Mouse (Mus musculus) gonadal fat pad, adult 2 months (tissue): ENCODE results near the gene Slc6a13. TPM values are rescaled to one million over a fixed set of nuclear protein-coding genes. Genes with fewer than 3 reads are reported as not detected.

Experiments
- DNase-seq: peaks from one replicate; pipeline ENCODE4 v3.0.0-alpha.2; 2012; ENCODE audit warnings: low read depth
- polyA plus RNA-seq: library from polyadenylated mRNA; depleted of rRNA; stranded (reverse); fragments of >200 nt; gene quantifications from 2 replicates; pipeline ENCODE4 v1.2.3, GENCODE M21; 2012; rRNA removed

The Slc6a13 gene
- polyA plus RNA-seq: 23.9 and 56.6 TPM in 2 replicates

DNA sequence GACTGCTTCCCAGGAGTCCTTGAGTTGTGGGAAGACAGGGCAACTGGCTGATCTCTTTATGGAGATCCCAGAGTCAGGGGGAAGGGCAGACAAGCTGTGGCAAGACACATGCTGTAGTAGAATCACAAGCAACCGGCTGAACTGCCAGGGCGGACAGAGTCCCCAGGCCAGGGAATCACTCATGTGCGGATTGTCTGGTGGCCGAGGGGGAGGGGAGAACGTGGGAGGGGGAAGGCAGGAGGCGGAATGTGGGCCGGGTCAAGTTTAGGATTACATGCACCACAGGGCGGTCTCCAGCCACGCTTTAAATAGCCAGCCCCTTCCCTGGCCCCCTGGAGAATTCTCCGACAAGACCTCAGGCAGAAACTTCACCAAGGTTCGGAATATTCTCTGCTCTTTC lies at the start of gene Slc6a13:
Gene Slc6a13 (plus strand): TSS at position 274 of the 400 bp plus-strand sequence.
- no peak for DNase-seq

- no peak for DNase-seq
Measured at GRCm38 (mm10) chr6:121250406-121250805, 49.6 kb upstream of the Slc6a13 start.

DNA sequence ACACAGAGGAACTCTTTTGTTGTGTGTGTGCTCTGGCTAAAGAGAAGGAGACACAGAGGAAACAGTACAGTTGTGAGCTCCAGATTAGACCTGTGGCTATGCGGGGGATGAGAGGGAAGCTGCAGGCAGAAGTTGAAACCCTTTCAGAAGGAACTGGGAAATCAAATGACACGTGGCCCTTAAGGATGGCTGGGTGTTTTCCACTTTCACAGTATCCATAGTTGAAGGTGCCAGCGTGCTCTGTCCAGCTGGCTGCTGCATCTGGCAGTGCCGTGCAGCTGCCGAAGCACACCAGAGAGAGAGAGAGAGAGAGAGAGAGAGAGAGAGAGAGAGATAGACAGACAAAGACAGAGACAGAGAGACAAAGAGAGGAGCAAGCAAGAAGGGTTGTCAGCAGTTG lies 48.8 kb upstream of the Slc6a13 start:
- no peak for DNase-seq

- no peak for DNase-seq
Measured at GRCm38 (mm10) chr6:121260548-121260947, 39.5 kb upstream of the Slc6a13 start.

DNA sequence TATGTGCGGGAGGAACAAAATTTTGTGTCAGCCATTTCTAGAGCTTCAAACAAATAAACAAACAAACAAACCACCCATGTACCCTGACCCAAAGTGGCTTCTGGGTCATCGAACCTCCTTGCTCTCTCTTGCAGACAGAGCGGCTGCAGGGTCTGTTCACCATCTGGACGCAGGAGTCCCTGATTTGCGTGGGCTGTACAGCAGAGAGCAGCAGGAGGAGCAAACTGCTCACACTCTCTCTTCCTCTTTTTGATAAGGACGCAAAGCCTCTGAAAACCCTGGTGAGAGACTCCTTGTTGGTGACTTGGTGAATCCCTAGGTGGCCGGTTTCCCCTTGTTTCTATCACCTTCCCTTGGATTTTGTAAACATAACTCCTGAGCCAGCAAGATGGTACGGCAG lies 38.8 kb upstream of the Slc6a13 start:
- DNase-seq: no peak

- DNase-seq: no peak
Measured at GRCm38 (mm10) chr6:121262004-121262403, 38.0 kb upstream of the Slc6a13 start.

GRCm38 (mm10) chr6:121262496-121262895 lies 37.5 kb upstream of the Slc6a13 start:
- no peak for DNase-seq

DNA sequence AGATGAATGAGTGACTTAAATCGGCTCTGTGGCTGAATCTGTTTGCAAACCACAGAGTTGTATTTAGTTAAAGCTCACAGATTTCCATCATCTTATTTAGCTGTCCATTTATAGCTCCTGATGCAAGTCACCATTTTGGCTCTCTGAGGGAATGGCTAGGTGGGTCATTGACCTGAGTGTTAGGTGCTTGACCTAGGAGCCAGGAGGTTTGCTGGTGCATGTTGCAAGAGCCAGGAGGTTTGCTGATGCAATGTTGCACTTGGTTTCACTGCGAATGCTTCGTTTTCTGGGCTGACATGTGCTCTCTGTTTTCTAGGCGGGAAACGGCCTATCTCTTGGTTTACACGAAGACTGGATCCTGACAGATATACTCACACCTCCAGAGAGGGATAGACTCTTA lies 29.9 kb upstream of the Slc6a13 start:
- DNase-seq: no peak

GRCm38 (mm10) chr6:121271707-121272074 lies 28.3 kb upstream of the Slc6a13 start:
- no peak for DNase-seq

DNA sequence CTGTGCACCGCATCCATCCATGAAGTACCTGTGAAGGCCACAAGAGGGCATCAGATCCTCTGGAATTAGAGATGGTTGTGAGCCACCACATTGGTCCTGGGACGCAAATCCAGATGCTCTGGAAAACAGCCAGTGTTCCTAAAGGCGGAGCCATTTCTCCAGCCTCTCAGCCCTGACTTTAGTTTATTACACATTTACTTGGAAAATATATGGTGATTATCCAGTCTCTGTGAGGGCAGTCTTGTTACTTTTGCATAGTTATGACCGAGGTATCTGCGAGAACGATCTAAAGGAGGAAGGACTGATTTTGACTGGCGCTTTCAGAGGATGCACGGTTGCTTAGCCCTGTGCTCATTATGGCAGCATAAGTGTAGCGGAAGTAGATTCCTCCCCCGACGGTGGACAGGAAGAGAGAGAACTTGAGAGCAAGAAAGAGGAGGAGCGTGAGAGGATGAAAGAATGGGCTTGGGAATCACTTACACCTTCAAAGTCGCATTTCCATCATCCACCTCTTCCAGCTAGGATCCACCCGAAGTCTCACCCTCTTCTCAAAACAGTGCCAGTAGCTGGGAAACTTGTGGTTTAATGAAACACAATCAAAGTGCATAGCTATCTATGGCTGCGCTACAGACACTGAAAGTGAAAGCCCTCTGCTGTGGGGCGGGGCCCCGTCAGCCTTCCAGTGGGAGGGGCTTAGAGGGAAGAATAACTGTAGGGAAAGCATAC lies 27.8 kb upstream of the Slc6a13 start:
- no peak for DNase-seq

DNA sequence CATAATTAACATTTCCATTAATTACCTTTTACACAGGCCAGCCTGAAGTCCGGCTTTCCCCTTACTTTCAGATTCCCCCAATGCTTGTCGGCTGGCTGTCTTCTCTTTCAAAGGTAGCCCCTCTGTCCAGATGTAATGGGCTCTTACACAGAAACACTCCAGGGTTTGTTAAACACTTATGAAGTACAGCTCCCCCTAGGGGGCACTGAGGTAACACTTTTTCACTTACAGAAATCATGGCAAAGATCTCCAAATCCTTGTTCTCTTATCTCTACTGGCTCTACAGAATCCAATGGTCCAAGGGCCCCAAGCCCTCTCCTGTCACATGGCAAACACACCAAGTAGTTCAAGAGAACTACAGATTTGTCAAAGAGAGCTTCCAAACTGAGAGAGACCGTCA lies 25.7 kb upstream of the Slc6a13 start:
- no peak for DNase-seq

- no peak for DNase-seq
Measured at GRCm38 (mm10) chr6:121284132-121284531, 15.9 kb upstream of the Slc6a13 start.

DNA sequence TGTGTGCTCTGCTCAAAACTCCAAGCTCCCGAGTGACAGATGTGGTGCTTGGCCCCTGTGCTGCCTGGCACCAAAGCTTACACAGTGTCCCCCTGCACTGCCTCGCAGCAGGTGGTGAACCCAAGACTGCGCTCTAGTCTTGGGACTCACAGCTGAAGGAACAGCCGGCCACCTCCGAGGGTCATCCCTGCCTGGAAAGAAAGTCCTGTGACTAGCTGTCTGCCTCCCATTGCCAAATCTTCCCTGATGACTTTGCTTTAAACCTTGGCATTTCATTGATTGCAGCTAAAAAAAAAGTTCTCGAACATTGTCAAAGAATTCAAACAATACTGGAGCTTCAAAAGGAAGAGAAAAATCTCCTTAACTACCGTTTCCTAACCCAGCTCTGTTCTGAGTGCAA lies 710 bp upstream of the Slc6a13 start:
- DNase-seq: no peak

GRCm38 (mm10) chr6:121300504-121300903 lies 477 bp downstream of the Slc6a13 start:
- DNase-seq: no peak

GRCm38 (mm10) chr6:121303466-121304220 lies 3.6 kb downstream of the Slc6a13 start:
- no peak for DNase-seq

DNA sequence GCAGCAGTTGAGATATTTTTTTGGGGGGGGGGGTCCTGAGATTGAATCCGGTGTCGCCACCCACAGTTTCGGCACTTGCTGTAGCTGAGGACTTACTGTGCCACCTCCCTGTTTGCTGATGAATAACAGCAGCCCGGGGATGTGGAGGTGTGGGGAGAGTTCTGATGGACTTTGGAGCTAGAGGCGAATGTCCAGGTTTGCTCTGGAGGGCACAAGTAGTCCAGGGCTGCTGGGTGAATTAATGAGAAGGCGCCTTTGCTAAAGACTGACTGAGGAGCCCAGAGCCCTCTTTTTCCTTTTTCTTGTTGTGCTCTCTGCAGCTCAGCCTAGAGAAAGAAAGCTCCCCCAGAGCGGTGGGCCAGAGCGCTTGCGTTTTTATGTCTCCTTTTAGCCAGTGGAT lies 4.6 kb downstream of the Slc6a13 start:
- no peak for DNase-seq

GRCm38 (mm10) chr6:121305571-121305970 lies 5.5 kb downstream of the Slc6a13 start:
- DNase-seq: no peak

DNA sequence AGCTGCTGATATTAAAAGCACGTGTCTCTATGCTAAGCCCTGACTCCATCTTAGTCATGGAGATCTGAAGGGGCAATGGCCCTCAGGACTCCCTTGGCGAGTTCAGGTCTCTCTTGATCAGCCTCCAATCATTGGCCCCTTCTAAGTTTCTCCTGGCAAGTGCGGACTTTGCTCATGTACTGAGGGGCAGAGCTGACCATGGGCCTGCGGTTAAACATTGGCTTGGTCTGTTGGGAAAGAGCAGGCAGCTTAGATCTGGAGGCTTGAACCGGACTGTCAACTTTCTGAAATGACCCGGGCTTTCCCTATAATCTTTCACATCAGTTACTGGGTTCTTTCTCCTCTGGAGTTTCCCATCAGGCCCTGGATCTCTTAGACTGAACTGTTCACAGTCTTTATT lies 11.0 kb downstream of the Slc6a13 start:
- no peak for DNase-seq

- no peak for DNase-seq
Measured at GRCm38 (mm10) chr6:121319099-121319498, 19.1 kb downstream of the Slc6a13 start.

- DNase-seq: no peak
Measured at GRCm38 (mm10) chr6:121322381-121323110, 22.5 kb downstream of the Slc6a13 start.

DNA sequence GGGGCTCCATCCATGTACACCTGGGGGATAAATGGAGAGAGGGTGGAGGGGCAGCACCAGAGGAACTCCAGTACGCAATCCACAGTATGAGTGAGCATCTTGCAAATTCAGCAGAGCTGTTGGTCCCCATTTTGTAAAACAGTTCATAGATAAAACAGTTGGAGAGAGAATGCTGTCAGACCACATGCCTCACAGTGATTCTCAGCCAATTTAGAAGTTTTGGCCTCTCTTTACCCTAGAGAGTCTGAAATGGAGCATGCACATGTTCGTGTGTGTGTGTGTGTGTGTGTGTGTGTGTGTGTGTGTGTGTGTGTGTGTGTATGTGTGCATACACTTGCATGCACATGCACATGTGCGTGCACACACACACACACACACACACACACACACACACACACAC lies 25.3 kb downstream of the Slc6a13 start:
- no peak for DNase-seq

DNA sequence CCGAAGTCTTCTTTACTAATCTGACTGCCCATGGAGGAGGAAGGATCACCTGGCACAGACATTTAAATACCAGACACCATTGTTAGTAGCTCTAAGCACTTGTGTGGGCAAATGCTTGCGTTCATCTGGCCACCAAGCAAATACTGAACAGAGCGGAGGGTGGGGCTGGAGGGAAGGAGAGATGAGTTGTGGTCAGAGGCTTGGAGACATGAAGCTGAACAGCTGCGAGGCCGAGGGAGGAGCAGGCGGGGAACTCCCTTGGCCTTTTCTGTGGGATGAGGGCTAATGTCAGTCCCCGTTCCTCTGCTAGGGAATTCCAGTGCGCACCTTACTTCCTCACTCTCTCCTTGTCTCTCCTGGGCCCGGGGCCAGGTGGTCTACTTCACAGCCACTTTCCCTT lies 25.7 kb downstream of the Slc6a13 start:
- DNase-seq: no peak
